Mouse (Mus musculus) duodenum, adult 2 months (tissue): ENCODE measurements around the gene Gm19345. TPM values are rescaled to one million over a fixed set of nuclear protein-coding genes. Genes with fewer than 3 reads are reported as not detected.

Experiments
- polyA plus RNA-seq: library from polyadenylated mRNA; depleted of rRNA; stranded (reverse); fragments of >200 nt; gene quantifications from 2 replicates; pipeline ENCODE4 v1.2.3, GENCODE M21; 2012; ENCODE audit warnings: low replicate concordance; rRNA removed

Gm19345 gene
- 0.44 TPM in 1 of 2 replicates, not detected in the other for polyA plus RNA-seq

GRCm38 (mm10) chr7:19851858-19852570, at the start of gene Gm19345:
Gene Gm19345, plus strand, starts transcription at chr7:19852003.

GRCm38 (mm10) chr7:19822604-19823058, 29.2 kb upstream of the Gm19345 start, which contains the start of gene Bcl3:
Gene Bcl3, minus strand, starts transcription at chr7:19822770.

GRCm38 (mm10) chr7:19861199-19861598, 9.4 kb downstream of the Gm19345 start, which contains the start of gene Ceacam16:
Gene Ceacam16, minus strand, starts transcription at chr7:19861299.

GRCm38 (mm10) chr7:19887849-19888248, 36.0 kb downstream of the Gm19345 start, which contains the start of gene Ceacam19:
Gene Ceacam19, minus strand, starts transcription at chr7:19887965.

Other genes starting within 250 kb of the Gm19345 start
- 168 and 347 TPM in 2 replicates for gene Clasrp, start 247.5 kb upstream of the Gm19345 start, polyA plus RNA-seq
- 41.9 and 115 TPM in 2 replicates for gene Relb, start 222.6 kb upstream of the Gm19345 start, polyA plus RNA-seq
- 104 and 143 TPM in 2 replicates for gene Clptm1, start 187.0 kb upstream of the Gm19345 start, polyA plus RNA-seq
- 950 and 3,249 TPM in 2 replicates for gene Apoc2, start 174.1 kb upstream of the Gm19345 start, polyA plus RNA-seq
- 1.4 TPM in 1 of 2 replicates, not detected in the other for gene Gm44805, start 170.6 kb upstream of the Gm19345 start, polyA plus RNA-seq
- 0.36 and 1.9 TPM in 2 replicates for gene Apoc4, start 170.5 kb upstream of the Gm19345 start, polyA plus RNA-seq
- gene Apoc1, start 159.3 kb upstream of the Gm19345 start, polyA plus RNA-seq, result 0.72 and 1.2 TPM in 2 replicates
- gene Apoe, start 152.8 kb upstream of the Gm19345 start, polyA plus RNA-seq, result 286 and 462 TPM in 2 replicates
- gene Tomm40, start 136.6 kb upstream of the Gm19345 start, polyA plus RNA-seq, result 95.8 and 122 TPM in 2 replicates
- 232 and 247 TPM in 2 replicates for gene Nectin2, start 101.5 kb upstream of the Gm19345 start, polyA plus RNA-seq
- gene Bcam, start 81.0 kb upstream of the Gm19345 start, polyA plus RNA-seq, result 25.1 and 27.9 TPM in 2 replicates
- gene Cblc, start 55.2 kb upstream of the Gm19345 start, polyA plus RNA-seq, result 94.7 and 149 TPM in 2 replicates
- 202 and 317 TPM in 2 replicates for gene Bcl3, start 29.2 kb upstream of the Gm19345 start, polyA plus RNA-seq
- 0.20 and 0.71 TPM in 2 replicates for gene Ceacam16, start 9.3 kb downstream of the Gm19345 start, polyA plus RNA-seq
- gene Ceacam19, start 36.0 kb downstream of the Gm19345 start, polyA plus RNA-seq, result 0.05 TPM in 1 of 2 replicates, not detected in the other
- 7.0 TPM in 2 replicates for gene Pvr, start 69.2 kb downstream of the Gm19345 start, polyA plus RNA-seq
- 125 and 289 TPM in 2 replicates for gene Igsf23, start 98.8 kb downstream of the Gm19345 start, polyA plus RNA-seq
- 19.7 and 71.0 TPM in 2 replicates for gene Ceacam20, start 113.4 kb downstream of the Gm19345 start, polyA plus RNA-seq
- gene Nlrp9b, start 139.5 kb downstream of the Gm19345 start, polyA plus RNA-seq, result 1.9 and 2.2 TPM in 2 replicates
- gene Vmn1r91, start 247.7 kb downstream of the Gm19345 start, polyA plus RNA-seq, result 0.02 and 0.05 TPM in 2 replicates